ENCODE assay signal across 7 mouse cellular contexts in the genomic region with DNA sequence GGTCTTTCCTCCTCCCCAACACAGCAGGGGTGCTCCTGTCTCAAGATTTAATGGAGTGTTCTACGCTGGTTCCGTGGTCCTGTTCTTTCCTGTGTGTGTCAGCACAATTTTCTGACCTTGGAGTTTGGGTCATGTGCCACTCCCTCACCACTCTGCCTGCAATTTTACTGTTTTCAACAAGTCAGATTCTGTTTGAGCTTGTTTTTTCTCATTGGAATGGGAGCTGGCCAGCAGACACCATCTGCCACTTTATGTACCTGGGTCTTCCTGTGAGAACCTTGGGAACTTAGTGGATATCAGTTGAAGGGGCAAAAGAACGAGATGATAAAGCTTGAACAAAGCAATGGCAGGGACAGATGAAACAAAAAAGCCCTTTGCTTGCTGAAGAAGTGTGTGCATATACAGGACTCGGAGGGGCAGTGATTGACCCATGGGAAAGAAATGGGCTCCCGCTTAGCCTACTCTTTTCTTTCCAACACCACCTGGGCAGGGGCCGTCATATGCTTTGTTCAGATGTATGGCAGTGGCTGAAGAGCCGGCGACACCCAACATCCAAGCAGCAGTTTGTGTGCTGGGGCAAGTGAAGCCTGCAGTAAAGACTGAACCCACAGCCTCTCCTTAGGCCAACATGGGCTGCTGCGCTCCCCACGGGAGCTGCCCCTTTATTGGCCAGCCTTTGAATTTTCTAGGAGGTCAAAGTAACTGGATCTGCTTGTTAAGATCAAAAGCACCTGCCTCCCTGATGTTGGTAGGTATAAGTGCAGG. TPM values are rescaled to one million over a fixed set of nuclear protein-coding genes. Genes with fewer than 3 reads are reported as not detected.
A peak's percentile ranks its signal among the peaks of the same experiment; 100 is the strongest.
DNase-seq lines count a peak whose midpoint lies in the region; ATAC-seq and TF ChIP-seq lines count a peak whose summit lies in the region.

No protein-coding gene starts in this region.

- peaks cover 18% of the 10 kb centered on the region for H3K4me1 ChIP-seq in lung, embryonic 14.5 days (ENCODE audit: insufficient read depth)
- H3K4me1 ChIP-seq in embryonic facial prominence, embryonic 10.5 days, result peaks cover 42% of the 10 kb centered on the region
- peaks cover 20% of the 10 kb centered on the region for H3K4me1 ChIP-seq in intestine, embryonic 14.5 days (replicated peaks; ENCODE audit: control insufficient read depth, insufficient read depth, low read length)
- peaks cover 29% of the 10 kb centered on the region for H3K4me1 ChIP-seq in neural tube, embryonic 14.5 days (ENCODE audit: control insufficient read depth, insufficient read depth, low read length)

- no peak for TF ChIP-seq CTCF in lung, embryonic 14.5 days (IDR thresholded peaks at IDR 0.05; ENCODE audit: low read depth)

- no peaks in the 10 kb centered on the region for H3K27me3 ChIP-seq in lung, embryonic 14.5 days (ENCODE audit: insufficient read depth, low read length)
- H3K27me3 ChIP-seq in embryonic facial prominence, embryonic 10.5 days (replicated peaks; ENCODE audit: low read depth, poor library complexity, severe bottlenecking), result no peaks in the 10 kb centered on the region
- H3K27me3 ChIP-seq in intestine, embryonic 14.5 days (replicated peaks; ENCODE audit: control insufficient read depth, insufficient read depth, low read length), result no peaks in the 10 kb centered on the region
- no peaks in the 10 kb centered on the region for H3K27me3 ChIP-seq in neural tube, embryonic 14.5 days (ENCODE audit: control insufficient read depth, insufficient read depth, low read length)

- WGBS in lung, embryonic 14.5 days, result 49% methylated on average over 10 of the region's 10 CpGs
- WGBS in embryonic facial prominence, embryonic 10.5 days, result 52% methylated on average over 10 of the region's 10 CpGs
- 54% methylated on average over 10 of the region's 10 CpGs for WGBS in intestine, embryonic 14.5 days
- 34% methylated on average over 10 of the region's 10 CpGs for WGBS in neural tube, embryonic 14.5 days

- no peak overlapping the region for H3K27ac ChIP-seq in lung, embryonic 14.5 days (ENCODE audit: low read depth)
- H3K27ac ChIP-seq in embryonic facial prominence, embryonic 10.5 days (replicated peaks), result peak overlapping the region; percentile 95
- no peak overlapping the region for H3K27ac ChIP-seq in intestine, embryonic 14.5 days (ENCODE audit: low read depth)
- peak overlapping the region; percentile 97 for H3K27ac ChIP-seq in neural tube, embryonic 14.5 days (ENCODE audit: low read depth, low read length)

- H3K9ac ChIP-seq in lung, embryonic 14.5 days, result peak overlapping the region; percentile 92
- H3K9ac ChIP-seq in intestine, embryonic 14.5 days (ENCODE audit: low read length), result peak overlapping the region; percentile 91
- peak overlapping the region; percentile 97 for H3K9ac ChIP-seq in neural tube, embryonic 14.5 days (replicated peaks; ENCODE audit: low read depth, low read length)

- DNase-seq in lung, embryonic 14.5 days, result peak; percentile 13
- DNase-seq in lung, postnatal 25 days (ENCODE audit: low spot score), result no peak
- DNase-seq in embryonic facial prominence, embryonic 10.5 days (ENCODE audit: low spot score), result no peak
- DNase-seq in intestine, embryonic 14.5 days (ENCODE audit: low spot score), result no peak
- DNase-seq in spleen, postnatal 10 days (ENCODE audit: low spot score in 2 of 2), result no peak
- DNase-seq in gastrocnemius, adult 18-20 months (ENCODE audit: low spot score), result no peak

- no peak for ATAC-seq in lung, embryonic 14.5 days (ENCODE audit: insufficient read depth)
- no peak for ATAC-seq in intestine, embryonic 14.5 days (replicated peaks; ENCODE audit: low FRiP score, low TSS enrichment, low read depth)
- ATAC-seq in neural tube, embryonic 14.5 days (ENCODE audit: low read depth), result no peak

- H3K36me3 ChIP-seq in lung, embryonic 14.5 days (ENCODE audit: insufficient read depth), result peaks cover 2% of the 10 kb centered on the region; the same call in 1 of the 2 replicates
- peaks cover 11% of the 10 kb centered on the region for H3K36me3 ChIP-seq in embryonic facial prominence, embryonic 10.5 days (replicated peaks)
- H3K36me3 ChIP-seq in intestine, embryonic 14.5 days (ENCODE audit: control insufficient read depth, insufficient read depth, low read length), result peaks cover 6% of the 10 kb centered on the region; the same call in 1 of the 2 replicates
- no peaks in the 10 kb centered on the region for H3K36me3 ChIP-seq in neural tube, embryonic 14.5 days (ENCODE audit: control insufficient read depth, insufficient read depth, low read length)

- H3K4me2 ChIP-seq in lung, embryonic 14.5 days, result peak overlapping the region; percentile 99
- peak overlapping the region; percentile 65 for H3K4me2 ChIP-seq in intestine, embryonic 14.5 days (ENCODE audit: low read length)
- peak overlapping the region; percentile 99 for H3K4me2 ChIP-seq in neural tube, embryonic 14.5 days (ENCODE audit: low read depth, low read length)

- H3K4me3 ChIP-seq in lung, embryonic 14.5 days (ENCODE audit: low read depth, low read length), result peak overlapping the region; percentile 93
- peak overlapping the region; percentile 92 for H3K4me3 ChIP-seq in embryonic facial prominence, embryonic 10.5 days
- peak overlapping the region; percentile 83 for H3K4me3 ChIP-seq in intestine, embryonic 14.5 days (ENCODE audit: low read depth, low read length)
- peak overlapping the region; percentile 88 for H3K4me3 ChIP-seq in neural tube, embryonic 14.5 days (ENCODE audit: low read depth, low read length)

- H3K9me3 ChIP-seq in lung, embryonic 14.5 days (ENCODE audit: low read depth, low read length), result no peaks in the 10 kb centered on the region
- H3K9me3 ChIP-seq in embryonic facial prominence, embryonic 10.5 days, result no peaks in the 10 kb centered on the region
- no peaks in the 10 kb centered on the region for H3K9me3 ChIP-seq in intestine, embryonic 14.5 days (ENCODE audit: control insufficient read depth, low read length)
- no peaks in the 10 kb centered on the region for H3K9me3 ChIP-seq in neural tube, embryonic 14.5 days (ENCODE audit: control insufficient read depth, low read length)

RNA-seq across cellular contexts. Expression of a gene that starts 0.9 kb away (rescaled TPM):
- 90.5 and 96.7 TPM in 2 replicates for polyA plus RNA-seq in lung, embryonic 14.5 days (2014; fragmentation: Nextera tagmentation; extraction: Ambion mirVana)
- 130 and 131 TPM in 2 replicates for polyA plus RNA-seq in embryonic facial prominence, embryonic 10.5 days (2016; fragmentation: Nextera tagmentation; extraction: Ambion mirVana)
- 109 and 121 TPM in 2 replicates for polyA plus RNA-seq in intestine, embryonic 14.5 days (2014; fragmentation: Nextera tagmentation; extraction: Ambion mirVana)
- polyA plus RNA-seq in neural tube, embryonic 14.5 days (2014; fragmentation: Nextera tagmentation; extraction: Ambion mirVana), result 598 and 669 TPM in 2 replicates
- 10 to 100 TPM; 59.1 to 60.1 TPM for total RNA-seq in gastrocnemius, adult 18-20 months (2021)

RNA-seq across cellular contexts. Expression of a gene that starts 44.7 kb away (rescaled TPM):
- 53.3 and 57.3 TPM in 2 replicates for polyA plus RNA-seq in lung, embryonic 14.5 days (2014; fragmentation: Nextera tagmentation; extraction: Ambion mirVana)
- polyA plus RNA-seq in embryonic facial prominence, embryonic 10.5 days (2016; fragmentation: Nextera tagmentation; extraction: Ambion mirVana), result 56.2 and 56.4 TPM in 2 replicates
- polyA plus RNA-seq in intestine, embryonic 14.5 days (2014; fragmentation: Nextera tagmentation; extraction: Ambion mirVana), result 57.1 and 58.2 TPM in 2 replicates
- polyA plus RNA-seq in neural tube, embryonic 14.5 days (2014; fragmentation: Nextera tagmentation; extraction: Ambion mirVana), result 65.7 and 69.6 TPM in 2 replicates
- total RNA-seq in gastrocnemius, adult 18-20 months (2021), result 10 to 100 TPM; 40.5 to 43.5 TPM

RNA-seq across cellular contexts. Expression of a gene that starts 44.7 kb away (rescaled TPM):
- polyA plus RNA-seq in lung, embryonic 14.5 days (2014; fragmentation: Nextera tagmentation; extraction: Ambion mirVana), result 51.5 and 53.2 TPM in 2 replicates
- 50.2 and 58.0 TPM in 2 replicates for polyA plus RNA-seq in embryonic facial prominence, embryonic 10.5 days (2016; fragmentation: Nextera tagmentation; extraction: Ambion mirVana)
- 52.4 and 54.6 TPM in 2 replicates for polyA plus RNA-seq in intestine, embryonic 14.5 days (2014; fragmentation: Nextera tagmentation; extraction: Ambion mirVana)
- 68.1 and 71.8 TPM in 2 replicates for polyA plus RNA-seq in neural tube, embryonic 14.5 days (2014; fragmentation: Nextera tagmentation; extraction: Ambion mirVana)
- 10 to 100 TPM; 16.0 to 16.9 TPM for total RNA-seq in gastrocnemius, adult 18-20 months (2021)

RNA-seq across cellular contexts. Expression of a gene that starts 55.9 kb away (rescaled TPM):
- polyA plus RNA-seq in lung, embryonic 14.5 days (2014; fragmentation: Nextera tagmentation; extraction: Ambion mirVana), result 15.7 and 16.9 TPM in 2 replicates
- 21.7 and 22.2 TPM in 2 replicates for polyA plus RNA-seq in embryonic facial prominence, embryonic 10.5 days (2016; fragmentation: Nextera tagmentation; extraction: Ambion mirVana)
- polyA plus RNA-seq in intestine, embryonic 14.5 days (2014; fragmentation: Nextera tagmentation; extraction: Ambion mirVana), result 14.6 and 16.3 TPM in 2 replicates
- polyA plus RNA-seq in neural tube, embryonic 14.5 days (2014; fragmentation: Nextera tagmentation; extraction: Ambion mirVana), result 2.9 and 3.4 TPM in 2 replicates
- under 1 TPM; 0.31 to 0.32 TPM for total RNA-seq in gastrocnemius, adult 18-20 months (2021)

RNA-seq across cellular contexts. Expression of a gene that starts 56.2 kb away (rescaled TPM):
- polyA plus RNA-seq in lung, embryonic 14.5 days (2014; fragmentation: Nextera tagmentation; extraction: Ambion mirVana), result 111 and 112 TPM in 2 replicates
- polyA plus RNA-seq in embryonic facial prominence, embryonic 10.5 days (2016; fragmentation: Nextera tagmentation; extraction: Ambion mirVana), result 75.0 TPM in 2 replicates
- 160 and 164 TPM in 2 replicates for polyA plus RNA-seq in intestine, embryonic 14.5 days (2014; fragmentation: Nextera tagmentation; extraction: Ambion mirVana)
- 30.5 and 39.6 TPM in 2 replicates for polyA plus RNA-seq in neural tube, embryonic 14.5 days (2014; fragmentation: Nextera tagmentation; extraction: Ambion mirVana)
- 10 to 100 TPM; 13.6 to 15.8 TPM for total RNA-seq in gastrocnemius, adult 18-20 months (2021)

Comparison
In these comparisons a context has a peak if more than half of its experiments do, and no peak if none do; other contexts are left out.
1. H3K27ac ChIP-seq: peak in embryonic facial prominence, embryonic 10.5 days (single experiment) and neural tube, embryonic 14.5 days (single experiment); none in lung, embryonic 14.5 days (single experiment) and intestine, embryonic 14.5 days (single experiment).
2. Peak in every context shown above with its lines, with median percentiles within 50 percentile points of each other: H3K4me2 ChIP-seq, H3K4me3 ChIP-seq and H3K9ac ChIP-seq.